Mouse (Mus musculus): Measurements from ENCODE around the gene Tceanc2. TPM values are rescaled to one million over a fixed set of nuclear protein-coding genes. Genes with fewer than 3 reads are reported as not detected.

Tceanc2 gene
- total RNA-seq (2017), result 22.0 and 23.8 TPM in 2 replicates

- ATAC-seq (ENCODE audit: extremely low read depth, insufficient number of reproducible peaks, low FRiP score, poor library complexity, severe bottlenecking), result peak; percentile 24; the same call in 1 of the 2 replicates
These were observed at the start of gene Tceanc2 for GRCm38 (mm10) chr4:107178830-107179490. TSS of gene Tceanc2 (minus strand) at chr4:107179116.

- ATAC-seq (ENCODE audit: extremely low read depth, insufficient number of reproducible peaks, low FRiP score, poor library complexity, severe bottlenecking), result no peak
These were observed 47.4 kb upstream of the Tceanc2 start for GRCm38 (mm10) chr4:107226313-107226712.

- no peak for ATAC-seq (ENCODE audit: extremely low read depth, insufficient number of reproducible peaks, low FRiP score, poor library complexity, severe bottlenecking)
These were observed 44.6 kb upstream of the Tceanc2 start for GRCm38 (mm10) chr4:107223225-107224204.

GRCm38 (mm10) chr4:107221524-107221923, 42.6 kb upstream of the Tceanc2 start:
- no peak for ATAC-seq (ENCODE audit: extremely low read depth, insufficient number of reproducible peaks, low FRiP score, poor library complexity, severe bottlenecking)

GRCm38 (mm10) chr4:107217574-107217973, 38.7 kb upstream of the Tceanc2 start:
- ATAC-seq (ENCODE audit: extremely low read depth, insufficient number of reproducible peaks, low FRiP score, poor library complexity, severe bottlenecking), result no peak

GRCm38 (mm10) chr4:107213279-107214011, 34.5 kb upstream of the Tceanc2 start:
- no peak for ATAC-seq (ENCODE audit: extremely low read depth, insufficient number of reproducible peaks, low FRiP score, poor library complexity, severe bottlenecking)

GRCm38 (mm10) chr4:107211936-107212335, 33.0 kb upstream of the Tceanc2 start:
- ATAC-seq (ENCODE audit: extremely low read depth, insufficient number of reproducible peaks, low FRiP score, poor library complexity, severe bottlenecking), result no peak

GRCm38 (mm10) chr4:107211465-107211864, 32.5 kb upstream of the Tceanc2 start:
- no peak for ATAC-seq (ENCODE audit: extremely low read depth, insufficient number of reproducible peaks, low FRiP score, poor library complexity, severe bottlenecking)

GRCm38 (mm10) chr4:107210483-107211097, 31.7 kb upstream of the Tceanc2 start:
- ATAC-seq (ENCODE audit: extremely low read depth, insufficient number of reproducible peaks, low FRiP score, poor library complexity, severe bottlenecking), result no peak

- no peak for ATAC-seq (ENCODE audit: extremely low read depth, insufficient number of reproducible peaks, low FRiP score, poor library complexity, severe bottlenecking)
These were observed 30.0 kb upstream of the Tceanc2 start, which contains the start of gene Ldlrad1 for GRCm38 (mm10) chr4:107208880-107209279. TSS of gene Ldlrad1 (plus strand) at chr4:107209180.

- ATAC-seq (ENCODE audit: extremely low read depth, insufficient number of reproducible peaks, low FRiP score, poor library complexity, severe bottlenecking), result no peak
These were observed 28.1 kb upstream of the Tceanc2 start for GRCm38 (mm10) chr4:107207016-107207415.

GRCm38 (mm10) chr4:107203001-107203400, 24.1 kb upstream of the Tceanc2 start:
- no peak for ATAC-seq (ENCODE audit: extremely low read depth, insufficient number of reproducible peaks, low FRiP score, poor library complexity, severe bottlenecking)

- ATAC-seq (ENCODE audit: extremely low read depth, insufficient number of reproducible peaks, low FRiP score, poor library complexity, severe bottlenecking), result no peak
These were observed 22.9 kb upstream of the Tceanc2 start for GRCm38 (mm10) chr4:107201779-107202178.

- no peak for ATAC-seq (ENCODE audit: extremely low read depth, insufficient number of reproducible peaks, low FRiP score, poor library complexity, severe bottlenecking)
These were observed 19.2 kb upstream of the Tceanc2 start for GRCm38 (mm10) chr4:107198072-107198471.

- no peak for ATAC-seq (ENCODE audit: extremely low read depth, insufficient number of reproducible peaks, low FRiP score, poor library complexity, severe bottlenecking)
These were observed 17.5 kb upstream of the Tceanc2 start for GRCm38 (mm10) chr4:107196454-107196853.

- 0 out of 2 replicates have a peak, but pooled peaks have one; percentile 41 for ATAC-seq (ENCODE audit: extremely low read depth, insufficient number of reproducible peaks, low FRiP score, poor library complexity, severe bottlenecking)
These were observed 14.9 kb upstream of the Tceanc2 start for GRCm38 (mm10) chr4:107193841-107194240.

- no peak for ATAC-seq (ENCODE audit: extremely low read depth, insufficient number of reproducible peaks, low FRiP score, poor library complexity, severe bottlenecking)
These were observed 6.8 kb upstream of the Tceanc2 start for GRCm38 (mm10) chr4:107185703-107186102.

- ATAC-seq (ENCODE audit: extremely low read depth, insufficient number of reproducible peaks, low FRiP score, poor library complexity, severe bottlenecking), result no peak
These were observed 4.3 kb upstream of the Tceanc2 start for GRCm38 (mm10) chr4:107183203-107183602.

- ATAC-seq (ENCODE audit: extremely low read depth, insufficient number of reproducible peaks, low FRiP score, poor library complexity, severe bottlenecking), result no peak
These were observed 3.9 kb upstream of the Tceanc2 start for GRCm38 (mm10) chr4:107182796-107183195.
